Mouse (Mus musculus) MEL (cell line): Measurements from ENCODE around the gene Lmod3. TPM values are rescaled to one million over a fixed set of nuclear protein-coding genes. Genes with fewer than 3 reads are reported as not detected.

ENCODE experiments used
- DNase-seq: peaks from one replicate; pipeline ENCODE4 v3.0.0; 2011; ENCODE audit warnings: low read depth, low spot score
- H3K27ac ChIP-seq: 2 replicates; pipeline ENCODE4 v1.5.1; 2012; ENCODE audit warnings: low read depth, mild to moderate bottlenecking, control low read depth, low read length, moderate library complexity; ENCODE audit not compliant: control insufficient read depth
- H3K27me3 ChIP-seq, 2 experiments: fragments of 150-350 bp in 1 of 2; sonication (generic) in 1 of 2; 2 replicates each; pipeline ENCODE4 v1.6.1; 2012; ENCODE audit warnings: low read length in 2 of 2, mild to moderate bottlenecking in 2 of 2, improper control_type of control experiment in 1 of 2, moderate library complexity in 1 of 2; ENCODE audit not compliant: insufficient read depth in 2 of 2, control insufficient read depth in 1 of 2
- H3K36me3 ChIP-seq, 2 experiments: 2 replicates each; pipeline ENCODE4 v1.6.1; 2012 to 2014; ENCODE audit warnings: low read length in 2 of 2, improper control_type of control experiment in 1 of 2, inconsistent platforms in 1 of 2, mild to moderate bottlenecking in 1 of 2; ENCODE audit not compliant: insufficient read depth in 2 of 2, control insufficient read depth in 1 of 2
- H3K4me1 ChIP-seq, 2 experiments: fragments of 150-350 bp in 1 of 2; sonication (generic) in 1 of 2; 2 replicates each; pipeline ENCODE4 v1.6.1; 2012; ENCODE audit warnings: low read length in 2 of 2, improper control_type of control experiment in 1 of 2, mild to moderate bottlenecking in 1 of 2; ENCODE audit not compliant: insufficient read depth in 2 of 2, control insufficient read depth in 1 of 2
- H3K4me3 ChIP-seq, 2 experiments: fragments of 150-350 bp in 1 of 2; sonication (generic) in 1 of 2; 2 replicates each; pipeline ENCODE4 v1.5.1; 2012; ENCODE audit warnings: low read depth in 2 of 2, low read length in 2 of 2, mild to moderate bottlenecking in 2 of 2, moderate library complexity in 2 of 2, control low read depth in 1 of 2, improper control_type of control experiment in 1 of 2; ENCODE audit not compliant: control insufficient read depth in 1 of 2, insufficient read depth in 1 of 2
- H3K79me2 ChIP-seq: 2 replicates; pipeline ENCODE4 v1.6.1; 2012; ENCODE audit warnings: mild to moderate bottlenecking, low read length, moderate library complexity; ENCODE audit not compliant: control insufficient read depth, poor library complexity, insufficient read depth
- H3K9ac ChIP-seq: 2 replicates; pipeline ENCODE4 v1.6.1; 2012; ENCODE audit warnings: low read depth, mild to moderate bottlenecking, control low read depth, low read length, moderate library complexity; ENCODE audit not compliant: control insufficient read depth, poor library complexity, severe bottlenecking
- H3K9me3 ChIP-seq: fragments of 150-350 bp; sonication (generic); replicated peaks from 2 replicates; pipeline ENCODE4 v1.6.1; 2012; ENCODE audit warnings: mild to moderate bottlenecking, low read length, improper control_type of control experiment, moderate library complexity; ENCODE audit not compliant: insufficient read depth
- BHLHE40 ChIP-seq: IDR thresholded peaks from 2 replicates; pipeline ENCODE4 v1.6.1; 2012; ENCODE audit warnings: low read depth, mild to moderate bottlenecking, inconsistent platforms, low read length, improper control_type of control experiment, borderline replicate concordance
- CHD1 ChIP-seq: IDR thresholded peaks from 2 replicates; pipeline ENCODE4 v1.6.1; 2012; ENCODE audit warnings: low read depth, mild to moderate bottlenecking, inconsistent platforms, low read length, improper control_type of control experiment
- CHD2 ChIP-seq: IDR thresholded peaks from 2 replicates; pipeline ENCODE4 v1.6.1; 2011; ENCODE audit warnings: low read length, improper control_type of control experiment
- CTCF ChIP-seq, 3 experiments: IDR thresholded peaks in 2 of 3; conservative IDR thresholded peaks in 1 of 3; 2 replicates each; pipeline ENCODE4 v1.5.1; 2011 to 2012; ENCODE audit warnings: low read length in 3 of 3, low read depth in 2 of 3, mild to moderate bottlenecking in 2 of 3, improper control_type of control experiment in 1 of 3, inconsistent platforms in 1 of 3, mixed read lengths in 1 of 3, moderate library complexity in 1 of 3; ENCODE audit not compliant: control insufficient read depth in 1 of 3, insufficient read depth in 1 of 3, poor library complexity in 1 of 3, severe bottlenecking in 1 of 3
- E2F4 ChIP-seq: IDR thresholded peaks from 2 replicates; pipeline ENCODE4 v1.6.1; 2011; ENCODE audit warnings: low read depth, low read length, improper control_type of control experiment, borderline replicate concordance
- ELF1 ChIP-seq: IDR thresholded peaks from 2 replicates; pipeline ENCODE4 v1.6.1; 2014; ENCODE audit warnings: low read depth, mild to moderate bottlenecking, inconsistent platforms, low read length, improper control_type of control experiment, moderate library complexity
- EP300 ChIP-seq, 2 experiments: IDR thresholded peaks; 2 replicates each; pipeline ENCODE4 v1.6.1; 2011; ENCODE audit warnings: improper control_type of control experiment in 2 of 2, low read length in 2 of 2, low read depth in 1 of 2, mild to moderate bottlenecking in 1 of 2
- ETS1 ChIP-seq: IDR thresholded peaks from 2 replicates; pipeline ENCODE4 v1.6.1; 2012; ENCODE audit warnings: low read depth, mild to moderate bottlenecking, inconsistent platforms, low read length, improper control_type of control experiment, moderate library complexity
- GATA1 ChIP-seq: IDR thresholded peaks from 2 replicates; pipeline ENCODE4 v1.6.1; 2011; ENCODE audit warnings: low read depth, low read length, improper control_type of control experiment
- HCFC1 ChIP-seq: IDR thresholded peaks from 2 replicates; pipeline ENCODE4 v1.6.1; 2012; ENCODE audit warnings: low read depth, mild to moderate bottlenecking, inconsistent platforms, low read length, improper control_type of control experiment, moderate library complexity
- JUND ChIP-seq: IDR thresholded peaks from 2 replicates; pipeline ENCODE4 v1.6.1; 2011; ENCODE audit warnings: low read depth, mild to moderate bottlenecking, improper control_type of control experiment, low read length
- MAFK ChIP-seq: IDR thresholded peaks from 2 replicates; pipeline ENCODE4 v1.6.1; 2011; ENCODE audit warnings: low read depth, mild to moderate bottlenecking, low read length, improper control_type of control experiment, borderline replicate concordance
- MAZ ChIP-seq: IDR thresholded peaks from 2 replicates; pipeline ENCODE4 v1.6.1; 2012; ENCODE audit warnings: low read depth, mild to moderate bottlenecking, inconsistent platforms, low read length, improper control_type of control experiment
- MEF2A ChIP-seq: IDR thresholded peaks from 2 replicates; pipeline ENCODE4 v1.6.1; 2014; ENCODE audit warnings: low read depth, mild to moderate bottlenecking, inconsistent platforms, low read length, improper control_type of control experiment; ENCODE audit not compliant: poor library complexity, insufficient replicate concordance, severe bottlenecking; ENCODE audit errors: extremely low read depth
- MXI1 ChIP-seq: IDR thresholded peaks from 2 replicates; pipeline ENCODE4 v1.6.1; 2011; ENCODE audit warnings: mild to moderate bottlenecking, low read depth, low read length, improper control_type of control experiment
- MYB ChIP-seq: IDR thresholded peaks from 2 replicates; pipeline ENCODE4 v1.6.1; 2011; ENCODE audit warnings: mild to moderate bottlenecking, low read depth, low read length, improper control_type of control experiment
- NELFE ChIP-seq: IDR thresholded peaks from 2 replicates; pipeline ENCODE4 v1.6.1; 2011; ENCODE audit warnings: low read depth, low read length, improper control_type of control experiment
- POLR2AphosphoS2 ChIP-seq: IDR thresholded peaks from 2 replicates; pipeline ENCODE4 v1.6.1; 2011; ENCODE audit warnings: low read length, improper control_type of control experiment
- POLR2AphosphoS5 ChIP-seq: IDR thresholded peaks from 2 replicates; pipeline ENCODE4 v1.6.1; 2012; ENCODE audit warnings: low read depth, borderline replicate concordance, mild to moderate bottlenecking, inconsistent platforms, low read length, moderate library complexity, mixed read lengths
- RAD21 ChIP-seq: IDR thresholded peaks from 2 replicates; pipeline ENCODE4 v1.6.1; 2011; ENCODE audit warnings: mild to moderate bottlenecking, low read depth, low read length, improper control_type of control experiment
- RCOR1 ChIP-seq: IDR thresholded peaks from 2 replicates; pipeline ENCODE4 v1.6.1; 2012; ENCODE audit warnings: low read depth, mild to moderate bottlenecking, inconsistent platforms, low read length, improper control_type of control experiment
- SIN3A ChIP-seq: IDR thresholded peaks from 2 replicates; pipeline ENCODE4 v1.6.1; 2012; ENCODE audit warnings: low read length, improper control_type of control experiment, inconsistent platforms
- TBP ChIP-seq: IDR thresholded peaks from 2 replicates; pipeline ENCODE4 v1.8.0; 2011; ENCODE audit warnings: low read depth, low read length, improper control_type of control experiment
- TCF12 ChIP-seq: IDR thresholded peaks from 2 replicates; pipeline ENCODE4 v1.6.1; 2014; ENCODE audit warnings: low read depth, mild to moderate bottlenecking, inconsistent platforms, low read length, improper control_type of control experiment, moderate library complexity
- UBTF ChIP-seq: IDR thresholded peaks from 2 replicates; pipeline ENCODE4 v1.6.1; 2012; ENCODE audit warnings: low read depth, mild to moderate bottlenecking, inconsistent platforms, low read length, improper control_type of control experiment, moderate library complexity, borderline replicate concordance; ENCODE audit not compliant: insufficient read depth
- USF1 ChIP-seq: IDR thresholded peaks from 2 replicates; pipeline ENCODE4 v1.6.1; 2014; ENCODE audit warnings: low read depth, mild to moderate bottlenecking, inconsistent platforms, low read length, improper control_type of control experiment, moderate library complexity
- USF2 ChIP-seq, 2 experiments: IDR thresholded peaks; 2 replicates each; pipeline ENCODE4 v1.6.1; 2011 to 2012; ENCODE audit warnings: improper control_type of control experiment in 2 of 2, low read length in 2 of 2, borderline replicate concordance in 1 of 2, inconsistent platforms in 1 of 2, low read depth in 1 of 2, mild to moderate bottlenecking in 1 of 2; ENCODE audit not compliant: insufficient read depth in 1 of 2
- ZC3H11A ChIP-seq: IDR thresholded peaks from 2 replicates; pipeline ENCODE4 v1.6.1; 2012; ENCODE audit warnings: low read depth, mild to moderate bottlenecking, inconsistent platforms, low read length, improper control_type of control experiment
- ZNF384 ChIP-seq: IDR thresholded peaks from 2 replicates; pipeline ENCODE4 v1.6.1; 2012; ENCODE audit warnings: low read depth, mild to moderate bottlenecking, inconsistent platforms, low read length, improper control_type of control experiment
- polyA plus RNA-seq, 2 experiments: library from polyadenylated mRNA; stranded (reverse) in 1 of 2; unstranded in 1 of 2; fragments of >175 nt in 1 of 2; fragments of >200 nt in 1 of 2; gene quantifications; 2 replicates each; pipeline versions ENCODE4 v1.2.1 to v1.2.4; 2012; ENCODE audit warnings: low replicate concordance in 2 of 2, low read depth in 1 of 2; ENCODE audit not compliant: insufficient read length in 2 of 2, insufficient read depth in 1 of 2, missing spikeins in 1 of 2
- total RNA-seq: library from RNA; depleted of rRNA; stranded (reverse); fragments of 300-350 nt; gene quantifications from 2 replicates; pipeline ENCODE4 v1.2.3, GENCODE M21; 2012

The Lmod3 gene
- total and polyA plus RNA-seq, 3 experiments, result not detected

DNA sequence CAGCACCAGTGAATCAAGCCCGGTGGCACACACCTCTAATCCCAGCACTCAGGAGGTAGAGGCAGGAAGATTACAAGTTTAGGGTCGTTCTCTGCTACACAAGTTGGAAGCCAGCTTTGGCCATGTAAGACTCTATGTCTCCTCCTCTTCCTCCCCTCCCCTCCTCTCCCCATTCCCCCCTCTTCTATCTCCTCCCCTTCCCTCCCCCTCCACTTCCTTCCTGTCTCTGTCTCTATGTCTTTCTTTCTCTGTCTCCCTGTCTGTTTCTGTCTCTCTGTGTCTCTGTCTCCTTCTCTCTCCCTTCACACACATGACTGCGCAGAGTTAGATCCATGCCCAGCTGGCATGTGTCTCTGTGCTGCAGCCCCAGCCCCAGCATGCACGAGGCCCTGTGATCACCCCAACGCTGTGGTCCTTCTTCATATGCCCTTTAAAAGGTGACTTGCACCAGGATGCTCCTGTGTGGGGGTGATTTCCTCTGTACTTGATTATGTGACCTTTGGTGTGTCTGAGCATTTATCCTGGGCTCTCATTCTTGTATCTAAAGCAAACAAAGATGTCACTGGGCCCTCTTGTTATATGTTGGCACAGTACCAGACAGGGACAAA, 24.4 kb upstream of the Lmod3 start:
- Histone ChIP-seq H3K27me3 (no peaks in the 10 kb centered on the region; a peak in 1 of 4 replicates), H3K9ac (no peak overlapping the region), H3K4me3 (no peak overlapping the region), H3K4me1 (no peaks in the 10 kb centered on the region), H3K9me3 (no peaks in the 10 kb centered on the region), H3K36me3 (no peaks in the 10 kb centered on the region), H3K27ac (no peak overlapping the region), H3K79me2 (no peaks in the 10 kb centered on the region)
- TF ChIP-seq CHD1, result no peak
- no peak for TF ChIP-seq EP300 (IDR thresholded peaks at IDR 0.05; ENCODE audit: low read depth in 1 of 2, low read length in 2 of 2)
- TF ChIP-seq TCF12, result no peak
- TF ChIP-seq HCFC1, result no peak
- no peak for TF ChIP-seq MAZ
- no peak for TF ChIP-seq RAD21
- no peak for TF ChIP-seq BHLHE40
- TF ChIP-seq RCOR1, result no peak
- no peak for TF ChIP-seq MEF2A
- TF ChIP-seq ZC3H11A, result no peak
- TF ChIP-seq ETS1, result no peak
- TF ChIP-seq POLR2AphosphoS5, result no peak
- TF ChIP-seq CHD2, result no peak
- TF ChIP-seq USF2 (IDR thresholded peaks at IDR 0.05; ENCODE audit: borderline replicate concordance in 1 of 2, insufficient read depth in 1 of 2, low read depth in 1 of 2, low read length in 2 of 2), result no peak
- no peak for TF ChIP-seq USF1
- TF ChIP-seq MYB, result no peak
- TF ChIP-seq MXI1, result no peak
- DNase-seq, result peak; percentile 12

GRCm38 (mm10) chr6:97276366-97276765, 23.8 kb upstream of the Lmod3 start:
- Histone ChIP-seq H3K9ac (no peak overlapping the region), H3K4me1 (no peaks in the 10 kb centered on the region), H3K4me3 (no peak overlapping the region), H3K79me2 (no peaks in the 10 kb centered on the region), H3K9me3 (no peaks in the 10 kb centered on the region), H3K27me3 (no peaks in the 10 kb centered on the region), H3K27ac (no peak overlapping the region), H3K36me3 (no peaks in the 10 kb centered on the region)
- no peak for DNase-seq
- TF ChIP-seq EP300 (IDR thresholded peaks at IDR 0.05; ENCODE audit: low read depth in 1 of 2, low read length in 2 of 2) (no peak), ELF1 (no peak), MAFK (no peak), RCOR1 (no peak), ZNF384 (no peak), CTCF (IDR thresholded peaks at IDR 0.05 in 2 of 3, conservative IDR thresholded peaks at IDR 0.05 in 1 of 3; ENCODE audit: control insufficient read depth in 1 of 3, insufficient read depth in 1 of 3, low read depth in 2 of 3, low read length in 3 of 3, poor library complexity in 1 of 3, severe bottlenecking in 1 of 3) (no peak), E2F4 (no peak), CHD1 (no peak), POLR2AphosphoS5 (no peak), TBP (no peak), JUND (no peak), POLR2AphosphoS2 (no peak), MEF2A (no peak), MYB (no peak), USF1 (no peak), CHD2 (no peak), GATA1 (no peak), NELFE (no peak), SIN3A (no peak), UBTF (no peak)
